Mouse (Mus musculus) olfactory bulb, adult 2 months (tissue): ENCODE results near the gene Ror2.

Experiments
- CTCF ChIP-seq: fragments of 200-500 bp; IDR thresholded peaks from 2 replicates; pipeline ENCODE4 v1.5.1; 2012; ENCODE audit warnings: low read depth, mild to moderate bottlenecking, low read length, moderate library complexity; ENCODE audit not compliant: insufficient read depth
- POLR2A ChIP-seq: fragments of 200-500 bp; IDR thresholded peaks from 2 replicates; pipeline ENCODE4 v1.6.1; 2012; ENCODE audit warnings: mild to moderate bottlenecking, low read depth, low read length, moderate library complexity; ENCODE audit not compliant: insufficient read depth

DNA sequence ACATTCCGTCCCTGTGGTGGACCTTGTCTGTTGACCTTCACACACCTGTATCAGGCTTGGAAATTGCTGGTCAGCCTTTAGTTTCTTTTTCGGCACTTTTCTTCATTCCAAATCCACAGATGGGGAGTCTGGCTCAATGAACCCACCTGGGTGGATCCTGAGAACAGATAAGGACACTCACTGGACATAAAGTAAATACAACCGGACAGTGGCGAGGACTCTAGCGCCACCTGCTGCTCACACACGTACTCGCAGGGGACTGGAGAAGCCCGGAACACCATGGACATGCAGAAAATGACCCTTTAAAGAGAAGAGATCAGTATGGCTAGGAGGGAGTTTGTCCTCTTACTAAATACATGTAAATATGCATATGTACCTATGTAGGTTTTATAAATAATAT lies 189.3 kb downstream of the Ror2 start:
- TF ChIP-seq CTCF (peak; percentile 81), POLR2A (no peak)
